Mouse (Mus musculus) forebrain, embryonic 10.5 days (tissue): ENCODE data around the gene Fam229b. TPM values are rescaled to one million over a fixed set of nuclear protein-coding genes. Genes with fewer than 3 reads are reported as not detected.

Experiments
- DNase-seq: peaks from one replicate; pipeline ENCODE4 v3.0.0-alpha.2; 2017; ENCODE audit warnings: low spot score; ENCODE audit errors: extremely low spot score
- H3K27ac ChIP-seq: fragments of 300-500 bp; sonication (generic); 2 replicates; pipeline ENCODE4 v1.5.1; 2016; ENCODE audit warnings: mild to moderate bottlenecking
- H3K27me3 ChIP-seq: fragments of 300-500 bp; sonication (generic); 2 replicates; pipeline ENCODE4 v1.6.1; 2016; ENCODE audit warnings: mild to moderate bottlenecking; ENCODE audit not compliant: poor library complexity, severe bottlenecking
- H3K36me3 ChIP-seq: fragments of 300-500 bp; sonication (generic); replicated peaks from 2 replicates; pipeline ENCODE4 v1.6.1; 2016; ENCODE audit warnings: mild to moderate bottlenecking, moderate library complexity
- H3K4me1 ChIP-seq: fragments of 300-500 bp; sonication (generic); 2 replicates; pipeline ENCODE4 v1.6.1; 2016
- H3K4me3 ChIP-seq: fragments of 300-500 bp; sonication (generic); 2 replicates; pipeline ENCODE4 v1.5.1; 2016; ENCODE audit warnings: mild to moderate bottlenecking, moderate library complexity
- H3K9me3 ChIP-seq: fragments of 300-500 bp; sonication (generic); 2 replicates; pipeline ENCODE4 v1.6.1; 2016; ENCODE audit warnings: mild to moderate bottlenecking, moderate library complexity
- WGBS: fragments of 180-500 bp; shearing (Covaris S2); methylation state at CpG from one replicate; pipeline ENCODE4 v1.1.7; 2016; 5-methylcytosine and 5-hydroxymethylcytosine counted together
- polyA plus RNA-seq: library from polyadenylated mRNA; unstranded; fragments of >200 nt; fragmentation: Nextera tagmentation; extraction: Ambion mirVana; gene quantifications from 2 replicates; pipeline ENCODE4 v1.2.1, GENCODE M21; 2016

Fam229b gene
- polyA plus RNA-seq, 1 experiment from 2014 or later, result 14.3 TPM

GRCm38 (mm10) chr10:39162666-39163484, 29.2 kb upstream of the Fam229b start:
- WGBS, result 69% methylated on average over 18 of the region's 18 CpGs
- H3K27ac ChIP-seq, result no peak overlapping the region
- no peak for DNase-seq
- no peaks in the 10 kb centered on the region for H3K36me3 ChIP-seq
- peaks cover 19% of the 10 kb centered on the region for H3K4me1 ChIP-seq
- no peak overlapping the region for H3K4me3 ChIP-seq
- H3K27me3 ChIP-seq, result peaks cover 9% of the 10 kb centered on the region
- no peaks in the 10 kb centered on the region for H3K9me3 ChIP-seq

GRCm38 (mm10) chr10:39161406-39161805, 27.7 kb upstream of the Fam229b start:
- DNase-seq, result no peak
- H3K9me3 ChIP-seq, result no peaks in the 10 kb centered on the region
- 92% methylated on average over 1 of the region's 1 CpGs for WGBS
- no peaks in the 10 kb centered on the region for H3K36me3 ChIP-seq
- H3K4me1 ChIP-seq, result peaks cover 19% of the 10 kb centered on the region
- H3K27me3 ChIP-seq, result no peaks in the 10 kb centered on the region; the same call in 1 of the 2 replicates
- H3K27ac ChIP-seq, result no peak overlapping the region
- H3K4me3 ChIP-seq, result no peak overlapping the region

- H3K4me3 ChIP-seq, result no peak overlapping the region
- no peaks in the 10 kb centered on the region for H3K27me3 ChIP-seq
- H3K36me3 ChIP-seq, result peaks cover 10% of the 10 kb centered on the region; the same call in 1 of the 2 replicates
- DNase-seq, result no peak
- no peaks in the 10 kb centered on the region for H3K9me3 ChIP-seq
- peaks cover 11% of the 10 kb centered on the region; the same call in 1 of the 2 replicates for H3K4me1 ChIP-seq
- 55% methylated on average over 12 of the region's 12 CpGs for WGBS
- H3K27ac ChIP-seq, result no peak overlapping the region
Measured at GRCm38 (mm10) chr10:39158306-39158705, 24.6 kb upstream of the Fam229b start.

- whole genome bisulfite sequencing, result 90% methylated on average over 1 of the region's 1 CpGs
- Histone ChIP-seq H3K4me1 (0 out of 2 replicates have a peak, but pooled peaks cover 2% of the 10 kb centered on the region), H3K9me3 (no peaks in the 10 kb centered on the region), H3K4me3 (no peak overlapping the region), H3K27me3 (no peaks in the 10 kb centered on the region), H3K27ac (no peak overlapping the region), H3K36me3 (peaks cover 13% of the 10 kb centered on the region)
- no peak for DNase-seq
Measured at GRCm38 (mm10) chr10:39157321-39157720, 23.6 kb upstream of the Fam229b start.

GRCm38 (mm10) chr10:39156719-39157118, 23.0 kb upstream of the Fam229b start:
- no peak for DNase-seq
- H3K4me1 ChIP-seq, result 0 out of 2 replicates have a peak, but pooled peaks cover 2% of the 10 kb centered on the region
- 90% methylated on average over 5 of the region's 5 CpGs for WGBS
- H3K4me3 ChIP-seq, result no peak overlapping the region
- no peaks in the 10 kb centered on the region for H3K9me3 ChIP-seq
- no peaks in the 10 kb centered on the region for H3K27me3 ChIP-seq
- peaks cover 15% of the 10 kb centered on the region for H3K36me3 ChIP-seq
- H3K27ac ChIP-seq, result no peak overlapping the region

GRCm38 (mm10) chr10:39142216-39142615, 8.5 kb upstream of the Fam229b start:
- H3K4me1 ChIP-seq, result no peaks in the 10 kb centered on the region
- peaks cover 97% of the 10 kb centered on the region for H3K36me3 ChIP-seq
- H3K27ac ChIP-seq, result no peak overlapping the region
- H3K9me3 ChIP-seq, result no peaks in the 10 kb centered on the region
- WGBS, result 89% methylated on average over 12 of the region's 12 CpGs
- DNase-seq, result no peak
- H3K27me3 ChIP-seq, result no peaks in the 10 kb centered on the region
- no peak overlapping the region for H3K4me3 ChIP-seq

- Histone ChIP-seq H3K4me3 (no peak overlapping the region), H3K36me3 (peaks cover 95% of the 10 kb centered on the region), H3K27me3 (no peaks in the 10 kb centered on the region), H3K4me1 (no peaks in the 10 kb centered on the region), H3K27ac (no peak overlapping the region), H3K9me3 (no peaks in the 10 kb centered on the region)
- 100% methylated on average over 2 of the region's 2 CpGs for WGBS
- DNase-seq, result no peak
Measured at GRCm38 (mm10) chr10:39141401-39141800, 7.7 kb upstream of the Fam229b start.

GRCm38 (mm10) chr10:39140843-39141242, 7.1 kb upstream of the Fam229b start:
- no peaks in the 10 kb centered on the region for H3K27me3 ChIP-seq

GRCm38 (mm10) chr10:39138761-39139160, 5.0 kb upstream of the Fam229b start:
- H3K36me3 ChIP-seq, result peaks cover 68% of the 10 kb centered on the region
- peaks cover 18% of the 10 kb centered on the region for H3K4me1 ChIP-seq
- H3K27me3 ChIP-seq, result no peaks in the 10 kb centered on the region
- no peak overlapping the region for H3K4me3 ChIP-seq
- H3K27ac ChIP-seq, result no peak overlapping the region
- 83% methylated on average over 6 of the region's 6 CpGs for WGBS
- H3K9me3 ChIP-seq, result no peaks in the 10 kb centered on the region
- DNase-seq, result no peak

More at GRCm38 (mm10) chr10:39140843-39141242, 7.1 kb upstream of the Fam229b start:
- peaks cover 89% of the 10 kb centered on the region for H3K36me3 ChIP-seq
- H3K4me3 ChIP-seq, result no peak overlapping the region
- WGBS, result 95% methylated on average over 14 of the region's 14 CpGs
- no peaks in the 10 kb centered on the region for H3K9me3 ChIP-seq
- peaks cover 2% of the 10 kb centered on the region; the same call in 1 of the 2 replicates for H3K4me1 ChIP-seq
- no peak overlapping the region for H3K27ac ChIP-seq
- DNase-seq, result no peak

- H3K9me3 ChIP-seq, result no peaks in the 10 kb centered on the region
- no peak for DNase-seq
- peaks cover 58% of the 10 kb centered on the region for H3K36me3 ChIP-seq
- no peaks in the 10 kb centered on the region for H3K27me3 ChIP-seq
- H3K4me3 ChIP-seq, result no peak overlapping the region
- H3K4me1 ChIP-seq, result peaks cover 25% of the 10 kb centered on the region
- H3K27ac ChIP-seq, result no peak overlapping the region
- WGBS, result 99% methylated on average over 3 of the region's 3 CpGs
Measured at GRCm38 (mm10) chr10:39137766-39138165, 4.1 kb upstream of the Fam229b start.

GRCm38 (mm10) chr10:39121412-39121811, 12.3 kb downstream of the Fam229b start:
- H3K4me1 ChIP-seq, result peaks cover 4% of the 10 kb centered on the region
- H3K9me3 ChIP-seq, result no peaks in the 10 kb centered on the region
- no peak overlapping the region for H3K27ac ChIP-seq
- no peak for DNase-seq
- H3K27me3 ChIP-seq, result no peaks in the 10 kb centered on the region
- WGBS, result 45% methylated on average over 4 of the region's 4 CpGs
- no peak overlapping the region for H3K4me3 ChIP-seq
- H3K36me3 ChIP-seq, result no peaks in the 10 kb centered on the region

- H3K4me3 ChIP-seq, result no peak overlapping the region
- no peak overlapping the region for H3K27ac ChIP-seq
- H3K36me3 ChIP-seq, result no peaks in the 10 kb centered on the region
- H3K9me3 ChIP-seq, result no peaks in the 10 kb centered on the region
- WGBS, result 78% methylated on average over 4 of the region's 4 CpGs
- DNase-seq, result no peak
- no peaks in the 10 kb centered on the region for H3K27me3 ChIP-seq
- H3K4me1 ChIP-seq, result peaks cover 13% of the 10 kb centered on the region; the same call in 1 of the 2 replicates
Measured at GRCm38 (mm10) chr10:39109489-39109874, 24.2 kb downstream of the Fam229b start.

- Histone ChIP-seq H3K4me3 (no peak overlapping the region), H3K9me3 (no peaks in the 10 kb centered on the region), H3K27ac (no peak overlapping the region), H3K4me1 (peaks cover 13% of the 10 kb centered on the region; the same call in 1 of the 2 replicates), H3K27me3 (no peaks in the 10 kb centered on the region), H3K36me3 (no peaks in the 10 kb centered on the region)
- DNase-seq, result no peak
- 86% methylated on average over 10 of the region's 10 CpGs for WGBS
Measured at GRCm38 (mm10) chr10:39108837-39109488, 24.8 kb downstream of the Fam229b start.
